Mouse (Mus musculus): ENCODE measurements around the gene Grm1.

Gene Grm1

DNA sequence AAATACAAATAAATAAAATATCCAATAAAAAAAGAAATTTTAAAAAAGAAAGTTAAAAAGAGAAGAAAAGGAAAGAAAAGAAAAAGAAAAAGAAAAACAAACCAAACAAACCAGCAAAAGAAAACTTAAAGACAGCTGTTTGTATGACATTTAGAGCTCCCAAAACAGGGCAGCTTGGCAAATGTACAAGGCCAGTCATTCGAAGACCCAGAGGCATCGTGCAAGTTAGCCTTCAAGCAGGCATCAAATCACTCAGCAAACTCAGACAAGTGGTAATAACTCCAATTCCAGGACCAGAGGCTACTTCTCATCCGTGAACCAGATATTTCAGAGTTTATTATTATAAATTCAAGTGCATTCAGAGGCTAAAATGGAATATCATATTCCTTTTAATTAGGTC, 355.7 kb downstream of the Grm1 start:
- no peak for DNase-seq (ENCODE audit: low spot score in 2 of 2)

DNA sequence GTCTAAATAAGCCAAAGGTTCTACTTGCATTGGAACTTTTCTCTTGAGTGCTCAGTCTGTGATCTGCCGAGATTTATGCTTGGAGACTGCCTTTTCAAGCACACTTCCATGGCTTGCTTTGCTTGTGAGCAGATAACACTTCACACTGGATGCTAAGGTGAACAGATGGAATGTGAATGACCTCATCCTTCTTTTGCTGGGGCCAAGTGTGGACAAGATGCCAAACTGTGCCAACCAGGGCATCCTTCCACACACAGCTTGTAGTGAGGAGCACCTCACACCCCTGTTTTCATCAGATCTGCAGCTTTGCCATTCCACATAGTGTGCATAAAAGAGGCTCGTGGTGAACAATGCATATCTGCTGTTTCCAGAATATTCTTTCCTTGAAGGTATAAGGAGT, 371.3 kb downstream of the Grm1 start:
- DNase-seq (ENCODE audit: low spot score in 2 of 2) = no peak

DNA sequence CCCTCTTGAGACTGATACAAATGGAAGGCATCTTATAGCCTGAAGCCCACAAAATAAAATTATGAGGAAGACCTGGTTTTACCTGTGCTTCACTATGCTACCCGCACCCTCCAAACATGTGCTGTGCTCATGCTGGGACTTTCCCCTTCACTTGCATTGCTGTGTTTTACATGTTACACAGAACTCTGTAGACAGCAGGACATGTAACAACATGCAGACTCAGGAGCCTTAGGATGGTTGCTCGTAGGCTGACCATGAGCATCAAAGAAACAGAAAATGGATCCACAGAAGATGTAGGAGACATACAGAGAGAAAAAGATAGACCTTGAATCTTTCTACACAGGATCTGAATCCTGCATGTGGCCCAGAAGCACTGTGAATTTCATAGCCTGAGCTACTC, 371.8 kb downstream of the Grm1 start:
- DNase-seq (ENCODE audit: low spot score in 2 of 2) = no peak

DNA sequence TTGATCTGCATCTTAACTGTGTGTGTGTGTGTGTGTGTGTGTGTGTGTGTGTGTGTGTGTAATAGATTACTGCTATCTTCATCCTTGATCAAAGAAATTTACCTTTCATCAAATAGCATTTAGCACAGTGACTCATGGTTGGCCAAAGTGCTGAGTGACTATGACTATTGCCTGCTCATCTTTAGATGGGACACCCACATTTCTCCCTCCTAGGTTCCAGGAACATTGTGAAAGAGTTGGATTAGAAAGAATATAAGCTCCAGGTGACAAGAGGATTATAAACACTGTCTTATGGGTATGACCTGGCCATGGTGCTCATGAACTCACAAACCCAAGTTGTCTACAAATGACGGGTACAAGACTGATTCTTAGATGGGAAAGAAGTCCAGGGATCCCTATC, 374.1 kb downstream of the Grm1 start:
- DNase-seq (ENCODE audit: low spot score in 2 of 2) = no peak

DNA sequence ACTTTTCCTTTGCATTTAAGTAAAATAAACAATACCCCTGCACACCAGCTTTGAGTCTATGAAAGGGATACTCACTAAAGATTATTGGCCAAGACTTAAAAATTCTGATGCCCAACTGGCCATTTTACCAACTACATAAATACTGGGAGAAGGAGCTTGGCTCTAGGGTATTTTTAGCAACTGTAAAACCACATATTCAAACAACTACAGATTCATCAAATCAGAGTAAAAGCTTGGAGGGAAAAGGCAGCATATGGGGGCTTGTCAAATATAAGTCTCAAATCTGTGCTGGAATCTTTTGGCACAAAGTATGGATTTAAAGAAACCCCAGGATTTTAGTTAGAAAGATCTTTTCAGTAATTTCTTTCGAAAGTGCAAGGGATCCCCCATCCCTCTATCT, 380.8 kb downstream of the Grm1 start:
- no peak for DNase-seq (ENCODE audit: low spot score in 2 of 2)

DNA sequence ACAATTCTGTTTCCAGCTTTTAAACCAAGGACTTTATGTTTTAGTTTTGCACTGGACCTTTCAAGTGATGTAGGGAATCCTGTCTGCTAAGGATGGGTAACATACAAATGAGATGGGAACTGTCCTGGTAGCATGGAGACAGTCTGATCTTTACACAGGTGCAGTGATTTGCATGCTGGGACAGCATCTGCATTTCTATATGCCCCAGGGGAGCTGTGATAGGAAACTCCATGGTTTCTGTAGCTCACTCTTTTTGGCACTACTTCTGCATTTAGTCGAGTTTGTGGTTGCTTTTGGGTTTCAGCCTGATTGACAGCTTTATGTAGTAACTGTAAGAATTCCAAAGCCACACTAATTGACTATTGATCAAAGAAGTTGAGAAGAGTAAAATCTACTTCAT, 381.3 kb downstream of the Grm1 start:
- no peak for DNase-seq (ENCODE audit: low spot score in 2 of 2)

DNA sequence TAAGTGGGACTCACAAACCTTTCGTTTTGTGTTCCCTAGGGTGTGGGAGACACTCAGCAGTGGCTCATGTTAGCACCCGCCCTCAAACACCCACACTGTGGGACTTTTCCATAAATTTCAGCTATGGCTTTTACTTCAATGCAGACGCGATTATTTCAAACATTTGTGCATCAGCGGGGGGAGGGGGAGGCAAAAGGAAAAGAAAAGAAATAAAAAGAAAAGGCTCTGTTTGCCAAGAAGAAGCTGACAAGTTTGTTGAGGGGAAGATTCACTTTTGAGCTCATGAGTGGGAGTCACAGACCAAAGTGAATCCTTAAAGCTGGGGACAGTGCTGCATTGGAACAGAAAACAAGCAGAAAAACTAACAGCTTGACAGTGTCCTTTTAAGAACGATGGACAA, 384.7 kb downstream of the Grm1 start:
- no peak for DNase-seq (ENCODE audit: low spot score in 2 of 2)

DNA sequence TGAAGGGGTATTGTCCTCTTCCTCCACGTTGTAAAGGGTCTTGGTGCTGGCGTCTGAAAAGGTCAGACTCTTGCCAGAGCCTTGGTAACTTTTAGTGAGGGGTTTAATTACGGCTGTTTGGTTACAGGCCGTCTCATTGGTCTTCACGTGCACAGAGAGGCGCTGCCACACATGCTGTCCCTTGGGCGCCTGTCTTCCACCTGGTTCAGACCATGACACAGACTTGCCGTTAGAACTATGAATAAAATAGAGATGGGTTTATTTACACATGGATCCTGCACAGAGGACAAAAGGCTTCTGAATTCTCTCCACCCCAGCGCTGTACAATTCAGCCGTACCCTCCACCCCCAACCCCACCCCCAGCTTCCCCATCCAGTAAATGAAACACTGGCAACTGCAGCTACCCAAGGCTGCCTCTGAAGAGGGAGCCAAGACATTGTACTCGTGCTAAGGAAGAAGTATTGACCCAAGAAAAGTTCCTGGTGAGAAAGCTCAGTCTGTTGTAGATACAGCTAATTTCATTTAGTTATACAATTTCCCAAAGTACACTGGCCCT, 392.4 kb downstream of the Grm1 start:
- no peak for DNase-seq (ENCODE audit: low spot score in 2 of 2)

DNA sequence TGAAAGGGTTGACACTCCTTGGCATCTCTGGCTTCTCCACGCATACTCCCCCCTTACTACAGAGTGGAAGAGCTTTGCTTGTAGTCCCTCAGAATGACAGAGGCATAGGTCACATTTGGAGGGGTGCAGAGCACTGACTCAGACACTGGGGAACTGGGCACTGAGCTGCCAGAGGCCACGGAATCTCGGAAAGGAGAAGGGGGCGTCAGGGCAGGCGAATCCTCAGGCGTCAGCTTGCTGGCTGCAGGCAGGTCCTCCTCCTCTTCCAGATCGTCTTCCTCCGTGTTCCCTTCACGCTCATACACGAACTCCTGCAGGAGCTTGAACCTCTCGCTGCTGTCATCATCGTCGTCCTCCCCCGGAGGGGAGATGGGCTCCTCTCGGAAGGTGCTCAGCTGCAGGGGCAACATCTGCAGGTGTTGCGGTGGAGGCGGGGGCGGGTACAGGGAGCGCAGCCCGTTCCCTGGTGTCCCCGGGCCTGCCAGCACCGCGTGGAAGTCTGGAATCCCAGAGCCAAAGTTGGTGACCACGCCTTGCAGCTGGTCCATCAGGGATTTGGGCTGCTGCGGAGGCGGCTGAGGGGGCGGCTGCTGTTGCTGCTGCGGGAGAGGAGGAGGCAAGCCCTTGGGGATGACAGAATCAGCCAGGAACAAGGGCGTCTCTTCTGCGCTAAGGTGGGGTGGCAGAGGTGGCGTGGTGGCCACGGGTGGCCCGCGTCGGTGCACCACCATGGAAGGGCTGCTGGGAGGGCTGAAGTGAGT, 393.1 kb downstream of the Grm1 start:
- no peak for DNase-seq (ENCODE audit: low spot score in 2 of 2)

DNA sequence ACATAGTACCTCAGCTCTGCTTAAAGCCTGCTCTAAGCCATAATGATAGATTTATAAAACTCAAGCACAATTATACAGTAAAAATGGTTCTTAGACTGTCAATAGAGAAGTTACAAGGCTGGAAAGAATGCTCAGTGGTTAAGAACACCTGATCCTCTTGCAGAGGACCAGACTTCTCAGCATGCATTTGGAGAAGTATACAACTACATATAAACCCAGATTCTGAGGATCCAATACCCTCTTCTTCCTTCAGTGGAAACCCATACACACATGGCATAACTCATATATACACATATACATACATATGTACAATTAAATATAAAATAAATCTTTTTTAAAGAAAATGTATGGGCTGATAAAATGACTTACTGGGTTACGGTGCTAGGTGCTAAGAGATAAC, 401.1 kb downstream of the Grm1 start, which contains the start of gene Gm10944:
Gene Gm10944, plus strand, starts transcription at position 301 of the 400 bp plus-strand sequence.
- no peak for DNase-seq (ENCODE audit: low spot score in 2 of 2)

DNA sequence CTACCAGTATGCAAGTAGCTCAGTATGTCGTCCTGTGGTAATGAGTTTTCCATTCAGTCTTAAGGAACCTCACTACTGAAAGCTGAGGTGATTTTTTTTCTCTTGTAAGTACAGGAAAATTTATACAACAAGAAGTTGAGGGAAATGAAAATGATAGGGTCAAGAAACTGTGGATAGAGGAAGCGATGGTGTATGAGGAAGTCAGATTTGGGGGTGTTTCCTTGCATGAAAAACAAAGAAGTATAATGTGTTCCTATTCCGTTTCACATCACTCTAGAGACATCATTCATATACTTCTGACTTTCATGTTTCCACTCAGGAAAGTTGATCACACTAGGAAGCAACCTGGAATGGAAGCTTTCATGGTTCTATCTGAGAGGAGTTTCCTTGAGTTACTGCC, 422.2 kb downstream of the Grm1 start:
- no peak for DNase-seq (ENCODE audit: low spot score in 2 of 2)

DNA sequence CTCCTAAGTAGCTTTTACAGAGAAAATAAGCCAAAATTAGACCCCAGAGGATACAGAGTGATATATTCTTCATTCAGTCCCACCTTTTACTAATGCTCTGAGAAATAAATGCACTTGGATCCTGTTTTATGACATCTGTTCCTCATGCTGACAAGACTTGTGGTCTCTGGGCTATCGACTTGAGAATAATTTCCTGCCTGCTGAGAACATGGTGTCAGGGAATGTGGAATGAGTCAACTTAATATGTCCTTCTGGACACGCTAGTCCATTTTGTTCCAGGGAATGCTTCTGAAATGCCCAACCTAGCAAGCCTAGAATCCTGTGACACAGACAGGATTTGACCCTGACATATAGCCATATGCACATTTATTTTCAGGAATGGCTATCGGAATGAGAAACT, 423.0 kb downstream of the Grm1 start:
- no peak for DNase-seq (ENCODE audit: low spot score in 2 of 2)

DNA sequence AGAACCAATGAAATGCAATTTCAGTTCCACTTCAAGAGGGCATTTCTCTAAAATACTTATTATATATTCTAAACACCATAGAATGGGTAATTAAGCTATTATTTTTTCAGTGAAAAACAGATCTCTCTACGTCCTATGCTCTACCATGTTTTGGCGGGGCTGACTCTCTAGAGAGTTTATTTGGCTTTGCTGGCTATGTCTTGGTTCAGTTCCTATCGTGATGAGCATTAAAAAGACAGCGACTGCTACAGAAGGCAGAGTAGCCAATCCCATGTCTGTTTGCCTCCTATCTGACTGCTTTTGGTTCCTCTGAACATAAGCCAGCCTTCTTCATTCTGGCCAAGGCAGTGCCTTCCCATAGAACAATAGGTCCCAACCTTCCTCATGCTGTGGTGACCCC, 425.5 kb downstream of the Grm1 start:
- no peak for DNase-seq (ENCODE audit: low spot score in 2 of 2)

DNA sequence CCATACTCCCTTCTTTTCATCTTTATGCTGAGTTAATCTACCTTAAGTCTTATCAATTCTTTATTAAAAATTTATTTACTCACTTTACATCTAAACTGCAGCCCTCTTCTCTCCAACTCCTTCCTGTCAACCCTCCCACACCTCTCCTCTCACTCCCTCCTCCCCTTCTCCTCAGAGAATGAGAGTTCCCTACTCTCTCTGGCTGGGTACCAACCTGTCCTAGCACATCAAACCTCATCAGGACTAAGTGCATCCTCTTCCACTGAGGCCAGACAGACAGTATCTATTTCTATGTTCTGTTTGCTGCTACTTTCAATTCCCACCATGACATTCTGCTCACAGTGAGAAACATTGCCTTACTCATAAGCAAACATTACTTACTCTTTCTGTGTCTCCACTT, 426.2 kb downstream of the Grm1 start:
- DNase-seq (ENCODE audit: low spot score in 2 of 2) = no peak

Data from spleen, postnatal 4 days (tissue).